11 mouse cellular contexts compared by ENCODE assay signal in the genomic region with DNA sequence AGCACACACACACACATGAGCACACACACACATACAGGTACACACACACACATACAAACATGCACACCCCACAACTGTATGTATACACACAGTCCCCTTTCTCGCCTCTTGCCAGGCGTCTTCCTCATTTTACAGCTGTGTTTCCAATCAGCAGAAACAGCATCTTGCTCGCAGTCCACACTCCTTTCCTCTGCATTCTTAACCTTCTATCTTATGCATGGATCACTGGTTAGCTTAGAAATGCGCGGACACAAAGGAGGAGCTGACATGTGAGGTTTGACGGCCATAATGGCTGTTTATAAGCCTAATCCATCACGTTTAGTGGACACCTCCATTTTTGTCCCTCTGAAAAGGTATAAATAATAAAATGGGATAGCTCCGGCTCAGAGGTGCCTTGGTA.
DNase-seq lines count a peak whose midpoint lies in the region; ATAC-seq lines count a peak whose summit lies in the region.
"Had no signal": no experiment of that assay in that cellular context is flagged by ENCODE, and none has a peak within 500 bp of the region (broad histone marks: within the 10 kb centered on the region; RNA-seq: fewer than 3 reads in every experiment).

No protein-coding gene starts in this region.

- H3K4me3 ChIP-seq in intestine, embryonic 14.5 days (ENCODE audit: low read depth, low read length) = no peak overlapping the region
- H3K4me3 ChIP-seq in intestine, embryonic 16.5 days (ENCODE audit: low read length) = no peak overlapping the region
- H3K4me3 ChIP-seq in hindbrain, embryonic 12.5 days = no peak overlapping the region
- H3K4me3 ChIP-seq in neural tube, embryonic 11.5 days (ENCODE audit: low read depth, low read length) = no peak overlapping the region

- ATAC-seq in intestine, embryonic 14.5 days (replicated peaks; ENCODE audit: low FRiP score, low TSS enrichment, low read depth) = no peak
- ATAC-seq in intestine, embryonic 16.5 days = no peak
- peak; percentile 56; the same call in 1 of the 2 replicates for ATAC-seq in hindbrain, embryonic 12.5 days (ENCODE audit: low FRiP score)
- ATAC-seq in neural tube, embryonic 11.5 days (ENCODE audit: insufficient read depth, low FRiP score, low TSS enrichment) = peak; percentile 43

- H3K4me2 ChIP-seq in intestine, embryonic 14.5 days (ENCODE audit: low read length) = peak overlapping the region; percentile 8; the same call in 1 of the 2 replicates
- no peak overlapping the region for H3K4me2 ChIP-seq in intestine, embryonic 16.5 days (ENCODE audit: low read depth, low read length)
- H3K4me2 ChIP-seq in hindbrain, embryonic 12.5 days (replicated peaks) = peak overlapping the region; percentile 36
- H3K4me2 ChIP-seq in neural tube, embryonic 11.5 days (ENCODE audit: low read depth) = peak overlapping the region; percentile 18

- peaks cover 17% of the 10 kb centered on the region for H3K4me1 ChIP-seq in intestine, embryonic 14.5 days (replicated peaks; ENCODE audit: control insufficient read depth, insufficient read depth, low read length)
- H3K4me1 ChIP-seq in intestine, embryonic 16.5 days (ENCODE audit: control insufficient read depth, insufficient read depth, low read length) = 0 out of 2 replicates have a peak, but pooled peaks cover 9% of the 10 kb centered on the region
- H3K4me1 ChIP-seq in hindbrain, embryonic 12.5 days = peaks cover 42% of the 10 kb centered on the region
- peaks cover 51% of the 10 kb centered on the region for H3K4me1 ChIP-seq in neural tube, embryonic 11.5 days (ENCODE audit: control insufficient read depth, insufficient read depth, low read length)

- no peak overlapping the region for H3K9ac ChIP-seq in intestine, embryonic 14.5 days (ENCODE audit: low read length)
- no peak overlapping the region for H3K9ac ChIP-seq in intestine, embryonic 16.5 days (ENCODE audit: low read depth, low read length)
- 0 out of 2 replicates have a peak overlapping the region, but pooled peaks have one; percentile 18 for H3K9ac ChIP-seq in hindbrain, embryonic 12.5 days
- no peak overlapping the region for H3K9ac ChIP-seq in neural tube, embryonic 11.5 days (ENCODE audit: low read length)

- no peaks in the 10 kb centered on the region for H3K9me3 ChIP-seq in intestine, embryonic 14.5 days (ENCODE audit: control insufficient read depth, low read length)
- H3K9me3 ChIP-seq in intestine, embryonic 16.5 days (ENCODE audit: control insufficient read depth, low read length) = no peaks in the 10 kb centered on the region
- no peaks in the 10 kb centered on the region for H3K9me3 ChIP-seq in hindbrain, embryonic 12.5 days (replicated peaks)
- no peaks in the 10 kb centered on the region for H3K9me3 ChIP-seq in neural tube, embryonic 11.5 days (ENCODE audit: control insufficient read depth, low read length)

- no peak for DNase-seq in intestine, embryonic 14.5 days (ENCODE audit: low spot score)
- peak; percentile 48 for DNase-seq in embryo, embryonic 11 days
- DNase-seq in neural tube, embryonic 11.5 days (ENCODE audit: low spot score) = peak; percentile 52
- DNase-seq in layer of hippocampus, postnatal 25 days (ENCODE audit: extremely low spot score in 1 of 2, low spot score in 1 of 2) = no peak
- DNase-seq in right cerebral cortex, adult 18-20 months = no peak
- DNase-seq in thymus, postnatal 0 days (ENCODE audit: low spot score) = no peak
- DNase-seq: cerebellum, postnatal 36 days; gastrocnemius, postnatal 36 days; layer of hippocampus, adult 9-11 months had no signal

- 26% methylated on average over 8 of the region's 8 CpGs for WGBS in intestine, embryonic 14.5 days
- WGBS in intestine, embryonic 16.5 days = 23% methylated on average over 8 of the region's 8 CpGs
- WGBS in hindbrain, embryonic 12.5 days = 10% methylated on average over 8 of the region's 8 CpGs
- 4% methylated on average over 8 of the region's 8 CpGs for WGBS in neural tube, embryonic 11.5 days

- H3K27ac ChIP-seq in intestine, embryonic 14.5 days (ENCODE audit: low read depth) = no peak overlapping the region
- no peak overlapping the region for H3K27ac ChIP-seq in intestine, embryonic 16.5 days (ENCODE audit: low read length)
- peak overlapping the region; percentile 41 for H3K27ac ChIP-seq in hindbrain, embryonic 12.5 days
- H3K27ac ChIP-seq in neural tube, embryonic 11.5 days (ENCODE audit: low read depth, low read length) = peak overlapping the region; percentile 72

- no peaks in the 10 kb centered on the region for H3K27me3 ChIP-seq in intestine, embryonic 14.5 days (replicated peaks; ENCODE audit: control insufficient read depth, insufficient read depth, low read length)
- H3K27me3 ChIP-seq in intestine, embryonic 16.5 days (replicated peaks; ENCODE audit: control insufficient read depth, insufficient read depth, low read length) = no peaks in the 10 kb centered on the region
- H3K27me3 ChIP-seq in hindbrain, embryonic 12.5 days = no peaks in the 10 kb centered on the region
- H3K27me3 ChIP-seq in neural tube, embryonic 11.5 days (ENCODE audit: control insufficient read depth, insufficient read depth, low read length) = no peaks in the 10 kb centered on the region

- H3K36me3 ChIP-seq in intestine, embryonic 14.5 days (ENCODE audit: control insufficient read depth, insufficient read depth, low read length) = no peaks in the 10 kb centered on the region
- H3K36me3 ChIP-seq in intestine, embryonic 16.5 days (ENCODE audit: control insufficient read depth, insufficient read depth, low read length) = no peaks in the 10 kb centered on the region
- no peaks in the 10 kb centered on the region for H3K36me3 ChIP-seq in hindbrain, embryonic 12.5 days
- H3K36me3 ChIP-seq in neural tube, embryonic 11.5 days (ENCODE audit: control insufficient read depth, insufficient read depth, low read length) = no peaks in the 10 kb centered on the region

Comparison
In these comparisons a context has a peak if more than half of its experiments do, and no peak if none do; other contexts are left out.
1. ATAC-seq: peak in hindbrain, embryonic 12.5 days (single experiment) and neural tube, embryonic 11.5 days (single experiment); none in intestine, embryonic 14.5 days (single experiment) and intestine, embryonic 16.5 days (single experiment).
2. DNase-seq: peak in embryo, embryonic 11 days (single experiment) and neural tube, embryonic 11.5 days (single experiment); none in intestine, embryonic 14.5 days (single experiment), layer of hippocampus, postnatal 25 days (0 of 2), right cerebral cortex, adult 18-20 months (single experiment) and thymus, postnatal 0 days (single experiment).
3. H3K27ac ChIP-seq: peak in hindbrain, embryonic 12.5 days (single experiment) and neural tube, embryonic 11.5 days (single experiment); none in intestine, embryonic 14.5 days (single experiment) and intestine, embryonic 16.5 days (single experiment).